Mouse (Mus musculus) olfactory bulb, adult 2 months (tissue): ENCODE data around the gene Agpat1. TPM values are rescaled to one million over a fixed set of nuclear protein-coding genes. Genes with fewer than 3 reads are reported as not detected.

ENCODE experiments used
- H3K27ac ChIP-seq: fragments of 200-500 bp; 2 replicates; pipeline ENCODE4 v1.5.1; 2012; ENCODE audit warnings: low read depth, low read length; ENCODE audit not compliant: insufficient read depth
- H3K4me1 ChIP-seq: fragments of 200-500 bp; 2 replicates; pipeline ENCODE4 v1.6.1; 2012; ENCODE audit warnings: low read length; ENCODE audit not compliant: control insufficient read depth, insufficient read depth
- H3K4me3 ChIP-seq: fragments of 200-500 bp; 2 replicates; pipeline ENCODE4 v1.5.1; 2012; ENCODE audit warnings: mild to moderate bottlenecking, low read depth, low read length, moderate library complexity; ENCODE audit not compliant: insufficient read depth
- CTCF ChIP-seq: fragments of 200-500 bp; IDR thresholded peaks from 2 replicates; pipeline ENCODE4 v1.5.1; 2012; ENCODE audit warnings: low read depth, mild to moderate bottlenecking, low read length, moderate library complexity; ENCODE audit not compliant: insufficient read depth
- POLR2A ChIP-seq: fragments of 200-500 bp; IDR thresholded peaks from 2 replicates; pipeline ENCODE4 v1.6.1; 2012; ENCODE audit warnings: mild to moderate bottlenecking, low read depth, low read length, moderate library complexity; ENCODE audit not compliant: insufficient read depth
- WGBS: fragments of 180-500 bp; shearing (Covaris S2); methylation state at CpG from one replicate; pipeline ENCODE4 v1.1.7; 2018; 5-methylcytosine and 5-hydroxymethylcytosine counted together
- polyA plus RNA-seq: library from polyadenylated mRNA; stranded (reverse); fragments of >200 nt; gene quantifications from 2 replicates; pipeline ENCODE4 v1.2.4, GENCODE M21; 2012; ENCODE audit warnings: low replicate concordance; ENCODE audit not compliant: missing spikeins, insufficient read depth, insufficient read length

Gene Agpat1
- polyA plus RNA-seq, 1 experiment = not detected

DNA sequence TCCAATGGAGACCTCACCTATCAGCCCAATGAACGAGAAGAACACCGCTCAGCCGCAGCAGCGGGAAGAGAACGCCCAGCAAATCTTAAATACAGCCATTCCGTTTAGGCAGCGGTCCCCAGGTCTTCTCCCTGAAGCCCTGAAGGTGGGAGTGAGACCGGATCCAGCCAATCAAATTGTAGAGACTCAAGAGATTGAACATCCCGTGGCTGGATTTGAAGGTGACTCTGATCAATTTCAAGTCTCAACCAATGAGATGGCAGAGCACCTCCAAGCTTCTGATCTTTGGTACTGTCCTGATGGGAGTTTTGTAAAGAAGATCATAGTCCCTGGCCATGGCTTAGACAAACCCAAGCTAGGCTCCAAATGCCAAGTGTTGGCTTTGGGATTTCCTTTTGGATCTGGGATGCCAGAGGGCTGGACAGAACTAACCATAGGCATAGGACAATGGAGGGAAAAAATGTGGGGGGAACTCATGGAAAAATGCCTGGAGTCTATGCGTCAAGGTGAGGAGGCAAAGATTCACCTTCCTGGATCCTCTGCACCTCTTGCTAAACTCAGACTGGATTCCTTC, 41.3 kb downstream of the Agpat1 start:
- H3K27ac ChIP-seq = no peak overlapping the region
- 42% methylated on average over 10 of the region's 10 CpGs for WGBS

GRCm38 (mm10) chr17:34645831-34646511, 41.9 kb downstream of the Agpat1 start:
- H3K4me3 ChIP-seq = no peak overlapping the region
- no peak overlapping the region for H3K27ac ChIP-seq
- 71% methylated on average over 30 of the region's 30 CpGs for WGBS
- TF ChIP-seq CTCF (no peak), POLR2A (no peak)
- H3K4me1 ChIP-seq = peaks cover 31% of the 10 kb centered on the region

More for the DNA sequence above, 41.3 kb downstream of the Agpat1 start:
- TF ChIP-seq CTCF (no peak), POLR2A (no peak)
- H3K4me3 ChIP-seq = peak overlapping the region; percentile 39
- peaks cover 32% of the 10 kb centered on the region for H3K4me1 ChIP-seq

- TF ChIP-seq POLR2A (peak; percentile 63), CTCF (no peak)
- Histone ChIP-seq H3K27ac (peak within 1 kb of the TSS; percentile 11; the same call in 1 of the 2 replicates), H3K4me3 (peak within 1 kb of the TSS; percentile 64), H3K4me1 (peaks cover 25% of the 10 kb centered on the region)
- WGBS = under 1% methylated on average over 66 of the region's 66 CpGs
These were observed 43.1 kb downstream of the Agpat1 start, which contains the start of gene Atf6b for GRCm38 (mm10) chr17:34646906-34647787. Gene Atf6b, plus strand, starts transcription at chr17:34647146.

DNA sequence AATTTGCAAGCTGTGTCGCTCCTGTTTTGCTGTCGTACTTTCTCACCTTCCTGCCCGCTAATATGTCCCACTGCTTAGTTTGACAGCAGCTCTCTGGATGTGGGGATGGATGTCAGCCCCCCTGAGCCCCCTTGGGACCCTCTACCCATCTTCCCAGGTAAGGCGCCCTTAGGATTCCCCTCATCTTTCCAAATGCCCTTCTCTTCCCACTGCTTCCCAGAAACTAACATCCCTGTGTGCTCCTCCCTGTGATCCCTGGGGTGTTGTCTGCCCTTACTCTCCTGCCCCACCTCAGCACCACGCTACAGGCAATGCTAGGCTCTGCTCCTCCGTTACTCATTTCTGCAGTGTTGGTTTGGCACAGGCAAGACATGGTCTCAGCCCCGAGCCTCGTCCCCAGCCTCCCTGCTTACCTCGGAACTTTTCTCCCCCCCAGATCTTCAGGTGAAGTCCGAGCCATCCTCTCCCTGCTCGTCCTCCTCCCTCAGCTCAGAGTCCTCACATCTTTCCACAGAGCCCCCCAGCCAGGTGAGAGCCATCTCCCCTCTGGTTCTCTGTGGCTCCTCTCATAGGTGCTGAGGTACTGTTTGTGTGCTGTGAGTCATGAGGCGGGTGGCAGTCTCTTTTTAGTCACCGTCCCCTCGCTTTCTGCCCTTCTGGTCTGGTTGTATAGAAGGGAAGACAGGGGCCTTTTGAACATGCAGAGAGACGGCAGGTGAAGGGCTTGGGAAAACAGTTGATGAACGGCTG, 44.3 kb downstream of the Agpat1 start:
- no peak for TF ChIP-seq CTCF
- no peak for TF ChIP-seq POLR2A
- H3K27ac ChIP-seq = no peak overlapping the region
- WGBS = 84% methylated on average over 16 of the region's 16 CpGs
- H3K4me3 ChIP-seq = no peak overlapping the region
- peaks cover 25% of the 10 kb centered on the region for H3K4me1 ChIP-seq

DNA sequence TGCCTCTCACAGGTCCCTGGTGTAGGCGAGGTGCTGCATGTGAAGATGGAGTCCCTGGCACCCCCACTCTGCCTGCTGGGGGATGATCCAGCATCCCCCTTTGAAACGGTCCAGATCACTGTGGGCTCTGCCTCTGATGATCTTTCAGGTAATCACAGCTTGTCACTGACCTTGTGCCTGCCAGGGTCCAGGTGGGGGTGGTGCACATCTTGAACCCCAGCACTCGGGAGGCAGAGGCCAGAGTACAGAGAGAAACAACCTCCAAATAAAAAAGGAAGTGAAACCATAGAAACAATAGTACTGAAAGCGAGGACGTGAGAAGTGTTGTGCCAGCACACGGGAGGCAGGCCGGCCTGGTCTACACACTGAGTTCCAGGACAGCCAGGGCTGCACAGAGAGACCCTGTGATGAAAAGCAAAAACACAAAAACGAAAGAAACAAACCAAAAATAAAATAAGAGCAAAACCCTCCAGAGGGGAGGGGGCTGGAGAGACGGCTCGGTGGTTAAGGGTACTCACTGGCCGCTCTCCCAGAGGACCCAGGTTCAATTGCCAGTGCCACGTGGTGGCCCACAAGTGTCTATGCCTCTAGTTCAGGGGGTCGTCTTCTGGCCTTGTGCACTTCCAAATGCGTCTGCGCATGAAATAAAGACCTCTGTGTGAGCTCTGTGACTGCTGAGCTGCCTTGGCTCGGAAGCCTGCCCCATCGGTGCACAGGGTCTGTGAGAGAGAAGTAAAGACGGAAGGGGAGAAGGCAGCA, 45.2 kb downstream of the Agpat1 start:
- Histone ChIP-seq H3K4me3 (no peak overlapping the region), H3K4me1 (peaks cover 25% of the 10 kb centered on the region), H3K27ac (no peak overlapping the region)
- 84% methylated on average over 18 of the region's 18 CpGs for WGBS
- TF ChIP-seq CTCF (no peak), POLR2A (no peak)

GRCm38 (mm10) chr17:34650781-34651180, 46.7 kb downstream of the Agpat1 start:
- Histone ChIP-seq H3K4me1 (peaks cover 26% of the 10 kb centered on the region), H3K4me3 (no peak overlapping the region), H3K27ac (no peak overlapping the region)
- no peak for TF ChIP-seq POLR2A
- no peak for TF ChIP-seq CTCF
- 88% methylated on average over 14 of the region's 14 CpGs for WGBS

DNA sequence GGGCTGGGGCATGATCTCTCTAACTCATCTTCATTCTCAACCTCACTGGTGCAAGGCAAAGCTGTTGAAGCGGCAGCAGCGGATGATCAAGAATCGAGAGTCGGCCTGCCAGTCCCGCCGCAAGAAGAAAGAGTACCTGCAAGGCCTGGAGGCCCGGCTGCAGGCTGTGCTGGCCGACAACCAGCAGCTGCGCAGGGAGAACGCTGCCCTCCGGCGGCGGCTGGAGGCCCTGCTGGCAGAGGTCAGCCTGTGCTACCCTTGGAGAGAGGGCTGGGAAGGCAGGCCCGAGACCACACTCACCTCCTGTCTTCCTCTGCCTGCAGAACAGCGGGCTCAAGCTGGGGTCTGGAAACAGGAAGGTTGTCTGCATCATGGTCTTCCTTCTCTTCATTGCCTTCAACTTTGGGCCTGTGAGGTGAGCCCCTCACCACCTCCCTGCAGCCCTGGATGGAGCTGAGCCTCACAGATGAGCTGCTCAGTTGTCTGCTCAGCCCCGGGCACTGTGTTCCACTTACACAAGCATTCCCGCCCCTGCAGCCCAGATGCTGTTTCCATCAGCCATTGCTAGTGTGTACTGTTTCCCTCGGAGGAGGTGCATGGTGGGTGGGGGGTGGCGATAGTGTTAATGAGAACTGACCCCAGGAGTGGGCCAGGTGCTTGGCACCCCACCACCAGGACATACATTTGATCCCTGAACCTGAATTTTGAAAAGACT, 47.6 kb downstream of the Agpat1 start:
- Histone ChIP-seq H3K4me1 (peaks cover 27% of the 10 kb centered on the region), H3K27ac (no peak overlapping the region), H3K4me3 (no peak overlapping the region)
- WGBS = 37% methylated on average over 19 of the region's 19 CpGs
- TF ChIP-seq POLR2A = no peak
- peak; percentile 46; the same call in 1 of the 2 replicates for TF ChIP-seq CTCF
